Mouse (Mus musculus) thymus, adult 2 months (tissue): ENCODE data around the gene Ubr1.

Source experiments
- CTCF ChIP-seq: fragments of 200-500 bp; IDR thresholded peaks from 2 replicates; pipeline ENCODE4 v1.5.1; 2012; ENCODE audit warnings: mild to moderate bottlenecking, control low read depth, low read length, moderate library complexity, borderline replicate concordance; ENCODE audit not compliant: control insufficient read depth, poor library complexity, insufficient read depth; ENCODE audit errors: extremely low read depth
- POLR2A ChIP-seq: fragments of 200-500 bp; IDR thresholded peaks from 2 replicates; pipeline ENCODE4 v1.6.1; 2012; ENCODE audit warnings: mild to moderate bottlenecking, low read length, control low read depth, moderate library complexity; ENCODE audit not compliant: control insufficient read depth, poor library complexity, insufficient read depth; ENCODE audit errors: extremely low read depth

GRCm38 (mm10) chr2:120959827-120960226 lies 10.7 kb downstream of the Ubr1 start:
- TF ChIP-seq POLR2A (no peak), CTCF (no peak)
